Mouse (Mus musculus) frontal cortex, postnatal 25 days (tissue): Measurements from ENCODE around the gene Rbsn.
A peak's percentile ranks its signal among the peaks of the same experiment; 100 is the strongest.

Source experiments
- DNase-seq, 2 experiments: peaks; one replicate each; pipeline ENCODE4 v3.0.0; 2022; ENCODE audit warnings: low spot score in 2 of 2

Gene Rbsn

GRCm38 (mm10) chr6:92214773-92215449 is at the start of gene Rbsn:
TSS of gene Rbsn (minus strand) at chr6:92214925.
- DNase-seq: peak; percentile 76 to 83

GRCm38 (mm10) chr6:92261162-92261843 is 46.6 kb upstream of the Rbsn start:
- DNase-seq: no peak

- no peak for DNase-seq
Observed at GRCm38 (mm10) chr6:92255346-92255745, 40.6 kb upstream of the Rbsn start.

GRCm38 (mm10) chr6:92253253-92253870 is 38.6 kb upstream of the Rbsn start:
- DNase-seq: no peak

GRCm38 (mm10) chr6:92247215-92247919 is 32.6 kb upstream of the Rbsn start:
- DNase-seq: no peak

- DNase-seq: no peak
Observed at GRCm38 (mm10) chr6:92246335-92246734, 31.6 kb upstream of the Rbsn start.

- no peak for DNase-seq
Observed at GRCm38 (mm10) chr6:92244591-92244990, 29.9 kb upstream of the Rbsn start, which contains the start of gene Trh. TSS of gene Trh (minus strand) at chr6:92244650.

GRCm38 (mm10) chr6:92241178-92241906 is 26.6 kb upstream of the Rbsn start:
- DNase-seq: no peak

GRCm38 (mm10) chr6:92235036-92235435 is 20.3 kb upstream of the Rbsn start:
- DNase-seq: no peak

GRCm38 (mm10) chr6:92231762-92232161 is 17.0 kb upstream of the Rbsn start:
- DNase-seq: no peak

GRCm38 (mm10) chr6:92231356-92231755 is 16.6 kb upstream of the Rbsn start:
- no peak for DNase-seq

GRCm38 (mm10) chr6:92229586-92229985 is 14.9 kb upstream of the Rbsn start:
- DNase-seq: no peak

GRCm38 (mm10) chr6:92229103-92229502 is 14.4 kb upstream of the Rbsn start:
- no peak for DNase-seq

GRCm38 (mm10) chr6:92224981-92225380 is 10.3 kb upstream of the Rbsn start:
- DNase-seq: no peak

- no peak for DNase-seq
Observed at GRCm38 (mm10) chr6:92222021-92222420, 7.3 kb upstream of the Rbsn start.

GRCm38 (mm10) chr6:92221604-92222003 is 6.9 kb upstream of the Rbsn start:
- DNase-seq: no peak

GRCm38 (mm10) chr6:92219445-92219844 is 4.7 kb upstream of the Rbsn start:
- peak; percentile 12 to 17 for DNase-seq

- peak; percentile 6 to 11 for DNase-seq
Observed at GRCm38 (mm10) chr6:92214055-92214772, 511 bp downstream of the Rbsn start.

GRCm38 (mm10) chr6:92199414-92199813 is 15.3 kb downstream of the Rbsn start:
- DNase-seq: no peak

GRCm38 (mm10) chr6:92184178-92184577 is 30.5 kb downstream of the Rbsn start:
- DNase-seq: no peak

GRCm38 (mm10) chr6:92183621-92184131 is 31.0 kb downstream of the Rbsn start, which contains the start of gene Mrps25:
TSS of gene Mrps25 (minus strand) at chr6:92184033.
- peak; percentile 39 to 63 for DNase-seq
